Mouse (Mus musculus): ENCODE measurements around the gene Cldn9.

Cldn9 gene

DNA sequence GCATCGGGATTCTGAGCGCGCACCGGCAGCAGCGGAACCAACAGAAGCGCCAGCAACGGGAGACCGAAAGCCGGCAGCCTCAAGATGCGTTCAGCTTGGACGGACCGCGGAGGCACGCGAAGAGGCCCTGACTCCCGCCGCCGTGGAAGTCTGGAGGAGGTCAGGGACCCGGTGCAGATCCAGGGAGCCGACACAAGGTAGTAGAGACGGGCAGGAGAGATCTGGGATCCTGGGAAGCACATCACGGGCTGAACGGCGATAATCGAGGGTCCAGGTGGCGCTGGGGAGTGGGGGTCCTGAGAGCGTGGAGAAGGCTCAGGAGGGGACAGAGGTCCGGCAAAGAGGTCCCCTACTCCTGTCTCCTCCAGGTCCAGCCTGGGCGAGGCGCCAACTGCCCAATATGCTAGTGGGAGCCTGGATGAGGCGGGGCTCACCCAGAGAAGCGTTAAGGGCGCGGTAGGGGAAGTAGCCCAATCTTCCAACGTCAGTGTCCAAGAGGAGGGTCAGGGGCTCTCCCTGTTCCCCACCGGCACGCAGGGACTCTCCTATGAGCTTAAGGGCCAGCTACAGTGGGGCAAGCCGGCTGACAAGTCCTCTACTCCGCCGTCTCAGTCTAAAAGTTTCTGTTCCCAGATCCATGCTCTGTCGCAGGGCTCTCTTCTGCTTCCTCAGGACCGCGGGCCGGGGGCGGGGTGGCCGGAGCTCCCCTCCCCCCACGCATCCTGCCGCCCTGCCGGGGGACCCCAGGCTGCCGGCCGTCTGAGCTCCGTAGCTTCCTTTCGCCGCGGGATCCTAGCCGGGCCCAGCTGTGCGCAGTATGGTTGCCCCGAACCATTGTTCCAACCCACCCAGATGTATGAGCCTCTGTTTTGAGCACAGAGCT, 39.0 kb downstream of the Cldn9 start, which contains the start of gene Mmp25:
Gene Mmp25 (minus strand): TSS at position 665 of the 883 bp plus-strand sequence.
- DNase-seq, result no peak
